ENCODE assay signal across 8 mouse cellular contexts in genomic region chr4:108620536-108620935, GRCm38 (mm10). TPM values are rescaled to one million over a fixed set of nuclear protein-coding genes. Genes with fewer than 3 reads are reported as not detected.
A peak's percentile ranks its signal among the peaks of the same experiment; 100 is the strongest.
DNase-seq lines count a peak whose midpoint lies in the region; ATAC-seq and TF ChIP-seq lines count a peak whose summit lies in the region.

No protein-coding gene starts in this region.

- intact Hi-C loops in left cerebral cortex, postnatal 36 days (cut with DNase I), result no loop called here

- no peak for TF ChIP-seq POLR2A in lung, adult 2 months (IDR thresholded peaks at IDR 0.05; ENCODE audit: borderline replicate concordance, extremely low read depth, low read depth, low read length)
- TF ChIP-seq POLR2A in cortical plate, adult 2 months (IDR thresholded peaks at IDR 0.05; ENCODE audit: extremely low read depth, insufficient read depth, low read length), result no peak

- H3K9me3 ChIP-seq in hindbrain, embryonic 11.5 days (ENCODE audit: control insufficient read depth, low read length), result no peaks in the 10 kb centered on the region

- H3K4me2 ChIP-seq in hindbrain, embryonic 11.5 days (replicated peaks; ENCODE audit: low read depth, low read length), result peak overlapping the region; percentile 89

- 0 out of 2 replicates have a peak, but pooled peaks have one; percentile 10 for ATAC-seq in hindbrain, embryonic 11.5 days (ENCODE audit: low FRiP score)
- peak; percentile 17 for ATAC-seq in megakaryocyte, adult 5-6 weeks (ENCODE audit: poor library complexity, severe bottlenecking)
- ATAC-seq in activated CD4-positive, CD25-positive, alpha-beta regulatory T cell, adult 4 months, result no peak

- H3K27ac ChIP-seq in cortical plate, adult 2 months (ENCODE audit: insufficient read depth, low read length), result peak overlapping the region; percentile 73; the same call in 1 of the 2 replicates
- H3K27ac ChIP-seq in hindbrain, embryonic 11.5 days (ENCODE audit: low read depth, low read length), result no peak overlapping the region

- H3K27me3 ChIP-seq in hindbrain, embryonic 11.5 days (ENCODE audit: control insufficient read depth, insufficient read depth, low read length), result no peaks in the 10 kb centered on the region

- DNase-seq in lung, adult 2 months, result no peak
- DNase-seq in lung, postnatal 10 days, result no peak
- no peak for DNase-seq in hindbrain, embryonic 11.5 days (ENCODE audit: low spot score)
- DNase-seq in right cerebral cortex, postnatal 36 days (ENCODE audit: low spot score in 2 of 2), result no peak
- no peak for DNase-seq in left cerebral cortex, postnatal 36 days (ENCODE audit: low spot score in 2 of 2)

- peak overlapping the region; percentile 93 for H3K9ac ChIP-seq in hindbrain, embryonic 11.5 days (ENCODE audit: low read depth, low read length)

- H3K4me1 ChIP-seq in lung, adult 2 months (ENCODE audit: control insufficient read depth, insufficient read depth, low read length), result peaks cover 5% of the 10 kb centered on the region
- peaks cover 5% of the 10 kb centered on the region; the same call in 1 of the 2 replicates for H3K4me1 ChIP-seq in cortical plate, adult 2 months (ENCODE audit: control insufficient read depth, insufficient read depth, low read length)
- 0 out of 2 replicates have a peak, but pooled peaks cover 5% of the 10 kb centered on the region for H3K4me1 ChIP-seq in hindbrain, embryonic 11.5 days (replicated peaks; ENCODE audit: control insufficient read depth, insufficient read depth, low read length)

- H3K36me3 ChIP-seq in hindbrain, embryonic 11.5 days (ENCODE audit: control insufficient read depth, insufficient read depth, low read length), result no peaks in the 10 kb centered on the region

- peak overlapping the region; percentile 94 for H3K4me3 ChIP-seq in lung, adult 2 months (replicated peaks; ENCODE audit: extremely low read depth, low read depth, low read length)
- H3K4me3 ChIP-seq in cortical plate, adult 2 months (ENCODE audit: insufficient read depth, low read length), result peak overlapping the region; percentile 88
- peak overlapping the region; percentile 83 for H3K4me3 ChIP-seq in hindbrain, embryonic 11.5 days (ENCODE audit: low read depth, low read length)

- WGBS in lung, adult 2 months, result 11% methylated on average over 8 of the region's 8 CpGs
- WGBS in hindbrain, embryonic 11.5 days, result 24% methylated on average over 8 of the region's 8 CpGs

- no peak for TF ChIP-seq CTCF in lung, adult 2 months (IDR thresholded peaks at IDR 0.05; ENCODE audit: insufficient read depth, low read length)
- no peak for TF ChIP-seq CTCF in cortical plate, adult 2 months (IDR thresholded peaks at IDR 0.05; ENCODE audit: extremely low read depth, insufficient read depth, low read length)

RNA-seq across cellular contexts. Expression of gene Cc2d1b, which starts 0.8 kb away (rescaled TPM):
- polyA plus RNA-seq in lung, adult 2 months (2012; rRNA removed), result 27.5 and 31.8 TPM in 2 replicates
- polyA plus RNA-seq in cortical plate, adult 2 months (2012; rRNA removed), result 41.8 and 48.0 TPM in 2 replicates
- 19.4 and 19.5 TPM in 2 replicates for polyA plus RNA-seq in hindbrain, embryonic 11.5 days (2014; fragmentation: Nextera tagmentation; extraction: Ambion mirVana)
- 12.1 and 16.7 TPM in 2 replicates for total RNA-seq in megakaryocyte, adult 5-6 weeks (2015)
- total RNA-seq in megakaryocyte, adult 5-6 weeks (2017), result 29.0 and 31.5 TPM in 2 replicates
- 10 to 100 TPM; 31.3 to 48.2 TPM for total RNA-seq in left cerebral cortex, postnatal 36 days (2021)
- 10 to 100 TPM; 23.4 to 34.7 TPM for polyA plus RNA-seq in activated CD4-positive, CD25-positive, alpha-beta regulatory T cell, adult 4 months (2017; shearing (Covaris generic))

RNA-seq across cellular contexts. Expression of gene Orc1, which starts 41.3 kb away (rescaled TPM):
- 0.09 and 0.21 TPM in 2 replicates for polyA plus RNA-seq in lung, adult 2 months (2012; rRNA removed)
- 0.15 and 0.21 TPM in 2 replicates for polyA plus RNA-seq in cortical plate, adult 2 months (2012; rRNA removed)
- polyA plus RNA-seq in hindbrain, embryonic 11.5 days (2014; fragmentation: Nextera tagmentation; extraction: Ambion mirVana), result 10.4 and 15.4 TPM in 2 replicates
- 5.0 and 5.1 TPM in 2 replicates for total RNA-seq in megakaryocyte, adult 5-6 weeks (2015)
- total RNA-seq in megakaryocyte, adult 5-6 weeks (2017), result 4.1 and 5.6 TPM in 2 replicates
- not detected for total RNA-seq in left cerebral cortex, postnatal 36 days (2021)
- 1 to 10 TPM; 3.0 to 3.7 TPM for polyA plus RNA-seq in activated CD4-positive, CD25-positive, alpha-beta regulatory T cell, adult 4 months (2017; shearing (Covaris generic))

RNA-seq across cellular contexts. Expression of gene Prpf38a, which starts 41.4 kb away (rescaled TPM):
- 2.9 and 6.0 TPM in 2 replicates for polyA plus RNA-seq in lung, adult 2 months (2012; rRNA removed)
- 27.8 and 28.8 TPM in 2 replicates for polyA plus RNA-seq in cortical plate, adult 2 months (2012; rRNA removed)
- 113 and 122 TPM in 2 replicates for polyA plus RNA-seq in hindbrain, embryonic 11.5 days (2014; fragmentation: Nextera tagmentation; extraction: Ambion mirVana)
- total RNA-seq in megakaryocyte, adult 5-6 weeks (2015), result 47.2 and 49.8 TPM in 2 replicates
- total RNA-seq in megakaryocyte, adult 5-6 weeks (2017), result 78.5 and 92.3 TPM in 2 replicates
- 10 to 100 TPM; 28.7 to 29.1 TPM for total RNA-seq in left cerebral cortex, postnatal 36 days (2021)
- 10 to 100 TPM; 52.3 to 71.5 TPM for polyA plus RNA-seq in activated CD4-positive, CD25-positive, alpha-beta regulatory T cell, adult 4 months (2017; shearing (Covaris generic))
